Mouse (Mus musculus) heart, postnatal 36 days (tissue): ENCODE results near the gene Gemin8. TPM values are rescaled to one million over a fixed set of nuclear protein-coding genes. Genes with fewer than 3 reads are reported as not detected.

ENCODE experiments used
- DNase-seq, 2 experiments: peaks; one replicate each; pipeline ENCODE4 v3.0.0; 2021 to 2022
- intact Hi-C: fragments of 180-260 bp; cut with DNase I; formaldehyde crosslinking; loops from one replicate; pipeline ENCODE4 v1.15.1; 2025
- total RNA-seq, 2 experiments: library from RNA; stranded (reverse); gene quantifications; 2 replicates each; pipeline ENCODE4 v1.2.3; 2021

Gemin8 gene
- 1 to 10 TPM; 2.7 to 3.2 TPM for total RNA-seq

DNA sequence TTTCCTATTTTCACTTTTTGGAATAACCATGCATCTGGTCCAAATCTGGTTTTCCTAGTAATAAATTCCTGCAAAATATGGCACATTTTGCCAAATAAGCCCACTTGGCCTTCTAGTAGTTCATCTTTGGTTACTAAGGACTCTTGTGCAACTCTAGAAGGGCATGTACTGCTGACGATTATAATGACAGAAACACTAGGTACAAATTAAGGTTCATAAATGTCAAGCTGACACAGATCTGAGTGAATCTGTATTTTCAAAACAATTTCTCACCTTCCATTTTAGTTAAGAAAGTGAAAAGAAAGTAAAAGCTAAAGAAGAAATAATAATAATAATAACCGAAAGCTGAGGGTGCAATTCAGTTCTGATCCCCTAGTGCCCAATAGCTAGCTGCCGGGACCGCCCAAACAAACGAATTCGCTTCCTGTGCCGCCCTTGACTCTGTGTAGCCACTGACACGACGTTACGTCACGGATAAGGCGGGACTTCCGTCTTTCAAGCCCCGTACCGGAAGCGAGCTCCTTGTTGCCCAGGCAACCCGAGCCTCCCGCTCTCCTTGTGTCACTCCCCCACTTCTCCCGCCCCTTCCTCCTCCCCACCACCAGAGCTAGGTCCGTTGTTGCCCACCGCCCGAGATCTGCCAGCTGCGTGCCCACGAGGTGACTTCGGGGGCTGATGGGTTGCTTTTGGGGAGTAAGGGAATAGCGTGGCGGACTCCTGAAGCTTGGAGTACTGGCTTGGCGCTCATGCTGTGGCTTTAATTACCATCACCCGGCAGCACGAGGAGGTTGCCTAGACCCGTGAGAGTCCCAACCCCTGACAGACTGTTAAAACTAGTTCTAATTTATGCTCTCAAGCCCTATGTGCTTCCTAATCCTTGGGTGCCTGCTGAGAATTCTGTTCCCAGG lies at the start of gene Gemin8:
Gemin8 (plus strand) TSS at position 563 of the 908 bp plus-strand sequence.
- DNase-seq, result peak; percentile 91 to 93
- intact Hi-C loops, result loop anchor here (5.0 to 10.0 kb wide), 4 partner anchors 242 to 1195 kb away; partner anchors contain the start of gene Tceanc

DNA sequence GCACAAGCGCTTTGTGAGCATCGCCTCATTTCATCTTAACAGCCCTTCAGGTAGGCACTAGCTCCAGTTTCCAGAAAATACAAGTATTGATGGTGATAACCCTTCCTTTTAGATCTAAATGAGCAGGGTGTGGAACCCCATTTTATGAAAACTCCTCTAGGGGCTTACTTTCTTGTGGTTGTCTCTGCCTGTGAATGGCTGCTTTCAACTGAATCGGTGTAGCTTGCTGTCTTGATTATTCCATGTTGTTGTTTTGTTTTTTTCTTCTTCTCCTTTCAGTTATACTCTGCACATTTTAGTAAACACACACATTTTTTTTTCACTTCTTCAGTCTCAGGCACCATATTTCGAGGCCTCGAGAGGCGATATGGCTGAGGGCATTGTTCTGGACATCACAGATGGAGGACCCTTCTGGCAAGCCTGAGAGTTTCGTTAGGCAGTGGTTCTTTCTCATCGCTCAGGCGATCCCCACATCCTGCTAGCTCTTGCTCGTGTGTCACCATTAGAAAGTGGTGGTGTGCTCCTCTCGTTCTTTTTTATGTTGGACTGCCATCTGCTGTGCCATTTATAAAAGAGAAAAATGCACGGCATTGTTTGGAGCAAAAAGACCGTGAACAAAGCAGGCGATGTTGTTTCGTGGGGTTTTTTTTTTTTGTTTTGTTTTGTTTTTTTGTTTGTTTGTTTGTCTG lies 23.0 kb upstream of the Gemin8 start:
- intact Hi-C loops, result no loop called here
- no peak for DNase-seq

DNA sequence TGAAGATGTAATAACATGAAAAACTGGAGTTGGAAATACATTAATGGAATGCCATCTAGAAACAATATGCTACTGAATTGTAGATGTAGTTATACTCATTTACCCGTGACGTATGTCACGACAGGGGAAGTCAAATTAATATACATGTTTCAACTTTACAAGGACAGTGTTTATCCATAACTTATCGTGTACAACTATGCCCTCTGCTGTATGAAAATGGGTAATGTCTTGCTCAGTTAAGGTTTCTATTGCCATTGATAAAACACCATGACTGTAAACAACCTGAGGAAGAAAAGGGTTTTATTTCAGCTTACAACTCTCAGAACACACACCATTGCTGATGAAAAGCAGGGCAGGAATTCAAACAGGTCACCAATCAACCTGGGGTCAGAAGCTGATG lies 7.5 kb upstream of the Gemin8 start:
- intact Hi-C loops, result loop anchor here (2.0 to 10.0 kb wide), 2 partner anchors 1072 to 1622 kb away; no protein-coding TSS in a partner anchor
- no peak for DNase-seq

DNA sequence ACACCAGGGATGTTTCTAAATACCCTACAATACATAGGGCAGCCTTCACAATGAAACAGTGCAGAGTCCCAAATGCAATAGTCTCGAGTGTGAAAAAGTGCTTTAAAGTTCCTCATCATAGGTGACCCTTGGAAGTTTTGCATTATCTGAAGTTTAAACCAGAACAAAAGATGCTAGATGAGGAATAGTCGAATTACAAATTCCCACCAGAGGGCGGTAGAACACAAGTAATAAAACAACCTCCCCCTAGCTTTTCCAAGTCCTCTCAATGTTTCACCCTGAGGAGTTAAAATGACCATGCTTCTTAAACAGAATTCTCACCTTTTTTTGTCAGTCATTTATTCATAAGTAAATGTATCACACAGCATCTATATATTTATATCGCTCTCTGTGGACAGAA lies 2.9 kb upstream of the Gemin8 start:
- DNase-seq, result peak; percentile 7 to 11
- intact Hi-C loops, result loop anchor here (1.0 to 10.0 kb wide), 4 partner anchors 185 to 1067 kb away; no protein-coding TSS in a partner anchor

DNA sequence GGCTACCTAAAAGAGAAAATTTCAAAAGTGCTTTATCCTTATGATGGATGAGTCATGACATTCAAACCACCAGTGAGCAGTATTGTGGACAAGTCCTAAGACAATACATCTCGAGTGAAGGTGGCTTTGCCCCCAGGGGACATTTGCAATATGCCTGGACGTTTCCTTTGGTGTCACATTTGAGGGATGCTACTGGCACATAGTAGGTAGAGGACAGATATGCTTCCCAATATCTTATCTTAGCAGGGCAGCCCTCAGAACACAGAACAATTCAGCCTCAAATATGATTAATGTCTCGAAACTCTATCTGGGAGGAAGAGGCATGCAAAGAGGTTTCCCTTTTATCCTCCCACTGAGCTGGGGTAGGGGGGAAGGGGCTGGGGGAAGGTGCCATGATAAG lies 2.3 kb upstream of the Gemin8 start:
- DNase-seq, result no peak
- intact Hi-C loops, result loop anchor here (1.0 to 10.0 kb wide), 4 partner anchors 184 to 1067 kb away; no protein-coding TSS in a partner anchor

DNA sequence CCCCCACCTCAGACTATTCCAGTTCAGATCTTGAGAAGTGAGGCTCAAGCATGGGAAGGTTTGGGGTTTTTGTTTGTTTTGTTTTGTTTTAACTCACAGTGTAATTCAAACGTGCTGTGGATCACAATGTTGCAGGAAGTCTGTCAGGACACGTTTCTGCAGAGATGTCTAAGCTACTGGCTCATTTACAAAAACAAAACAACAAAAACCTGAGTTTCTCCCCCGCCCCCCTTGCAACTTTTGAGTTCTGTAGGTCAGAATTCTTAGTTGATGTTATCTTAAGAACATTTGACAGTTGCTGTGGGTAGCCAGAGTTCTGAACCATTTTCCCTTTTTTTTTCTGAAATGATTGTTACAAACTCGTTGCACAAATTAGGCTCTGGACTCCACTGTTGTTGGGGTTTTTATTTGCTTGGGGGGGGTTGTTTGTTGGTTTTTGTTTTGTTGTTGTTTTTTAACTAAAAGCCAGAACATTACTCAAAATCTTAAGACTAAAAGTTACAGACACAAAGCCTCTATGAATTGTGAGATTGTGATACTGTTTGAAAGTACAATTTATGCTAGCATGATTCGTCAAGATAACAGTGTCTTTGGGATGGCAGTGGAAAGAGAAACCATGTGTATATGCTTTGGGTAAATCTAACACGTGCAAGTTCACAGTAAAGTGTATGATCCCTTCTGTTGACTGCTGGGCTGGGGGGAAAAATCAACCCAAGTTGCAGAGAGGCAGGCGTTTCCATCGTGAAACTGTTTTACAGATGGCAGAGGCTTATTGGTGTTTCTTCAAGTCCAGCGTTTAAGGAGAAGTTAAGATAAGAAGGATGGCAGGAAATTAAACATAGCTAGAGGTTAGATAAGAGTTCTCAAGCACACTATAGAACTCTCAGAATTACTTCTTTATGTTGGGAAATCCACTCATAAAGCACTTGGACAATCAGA lies 815 bp downstream of the Gemin8 start:
- intact Hi-C loops, result loop anchor here (10.0 kb wide), 2 partner anchors 344 to 1194 kb away; partner anchors contain the start of gene Tceanc
- no peak for DNase-seq

DNA sequence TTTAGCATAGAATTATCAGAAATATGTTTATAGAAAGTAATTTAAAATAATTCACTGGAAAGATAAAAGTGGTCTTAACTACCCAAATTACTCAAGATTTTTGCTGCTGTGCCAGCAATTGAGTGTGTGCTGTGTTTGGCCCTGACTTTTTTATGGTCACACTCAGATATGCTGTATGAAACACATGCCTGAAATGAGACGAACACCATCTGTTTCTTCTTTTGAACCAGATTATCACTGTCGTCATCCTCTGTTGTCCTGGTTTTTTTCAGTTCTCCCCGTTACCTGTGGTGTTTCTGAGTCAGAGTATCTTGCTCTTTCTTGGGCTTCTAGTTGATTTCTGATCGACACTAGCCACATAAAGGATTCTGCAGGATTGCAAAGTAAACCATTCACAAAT lies 1.8 kb downstream of the Gemin8 start:
- intact Hi-C loops, result loop anchor here (10.0 kb wide), 2 partner anchors 343 to 1193 kb away; partner anchors contain the start of gene Tceanc
- no peak for DNase-seq

DNA sequence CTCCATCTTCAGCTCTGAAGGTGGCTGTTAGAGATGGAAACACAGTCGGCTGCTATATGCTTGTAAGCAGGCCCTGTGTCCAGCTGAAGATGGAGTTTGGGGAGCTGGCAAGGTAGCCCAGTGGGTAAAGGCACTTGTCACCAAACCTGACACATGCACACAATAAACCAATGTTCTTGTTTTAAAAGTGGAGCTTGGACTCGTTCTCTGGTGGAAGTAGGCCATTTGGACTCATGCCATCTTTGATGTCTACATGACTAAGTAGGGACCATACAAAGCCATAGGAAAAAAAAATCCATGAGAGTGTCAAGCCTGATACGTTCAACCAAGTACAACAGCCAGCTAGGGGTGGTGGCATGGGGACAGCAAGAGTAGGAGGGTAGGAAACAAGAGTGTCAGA lies 2.4 kb downstream of the Gemin8 start:
- intact Hi-C loops, result loop anchor here (10.0 kb wide), 2 partner anchors 342 to 1192 kb away; partner anchors contain the start of gene Tceanc
- DNase-seq, result no peak

DNA sequence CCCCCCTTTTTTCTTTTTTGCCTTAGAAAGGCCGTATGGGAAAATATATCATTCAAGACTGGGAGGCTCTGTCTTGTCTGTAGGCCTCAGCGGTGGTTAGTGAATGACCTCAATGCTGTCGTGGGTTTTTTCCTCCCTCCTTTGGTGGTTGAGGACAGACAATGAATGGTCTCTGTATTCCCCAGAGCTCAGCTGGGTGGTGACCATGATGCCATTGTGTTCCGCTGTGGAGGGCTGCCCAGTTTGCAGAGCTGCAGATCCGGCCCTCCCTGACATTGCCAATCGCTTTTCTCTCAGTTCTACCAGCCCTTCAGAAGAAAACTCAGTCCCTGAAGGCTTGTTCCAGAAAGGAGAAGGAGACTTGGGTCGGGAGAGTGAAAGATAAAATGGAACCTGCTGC lies 3.5 kb downstream of the Gemin8 start:
- no peak for DNase-seq
- intact Hi-C loops, result loop anchor here (10.0 kb wide), 2 partner anchors 341 to 1191 kb away; partner anchors contain the start of gene Tceanc

DNA sequence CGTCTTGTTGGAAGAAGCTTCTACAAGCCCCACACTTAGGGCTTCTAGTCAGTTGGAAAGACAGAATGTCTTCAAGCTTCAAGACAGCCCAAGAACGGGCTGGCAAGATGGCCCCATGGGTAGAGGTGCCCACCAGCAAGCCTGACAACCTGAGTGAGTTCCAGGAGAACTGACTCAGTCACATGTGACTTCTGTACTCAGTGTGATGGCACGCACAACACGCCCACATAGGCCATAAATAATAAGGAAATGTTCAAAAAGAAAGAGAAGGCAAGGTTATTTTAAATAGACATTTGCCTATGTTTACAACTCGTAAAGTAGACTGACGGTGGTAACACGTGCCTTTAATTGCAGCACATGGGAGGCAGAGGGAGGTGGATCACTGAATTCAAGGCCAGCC lies 7.7 kb downstream of the Gemin8 start:
- intact Hi-C loops, result loop anchor here (10.0 kb wide), 2 partner anchors 337 to 1187 kb away; partner anchors contain the start of gene Tceanc
- no peak for DNase-seq

DNA sequence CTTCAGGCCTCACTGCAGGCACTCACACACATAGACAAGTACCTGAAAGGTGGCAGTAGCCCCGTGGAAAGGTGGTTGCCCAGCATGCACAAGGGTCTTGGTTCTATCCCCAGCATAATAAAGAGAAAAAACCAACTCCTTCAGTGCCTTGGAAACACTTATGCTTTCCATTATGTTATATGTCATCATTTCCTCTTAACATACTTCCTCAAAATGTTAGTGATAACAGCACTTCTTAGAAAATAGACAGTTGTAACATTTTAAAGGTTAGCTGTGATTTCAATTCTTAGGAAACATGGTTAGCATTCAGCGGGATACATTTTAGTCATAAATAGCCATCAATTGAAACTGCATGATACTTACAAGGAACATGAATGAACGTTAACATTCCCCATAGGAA lies 12.8 kb downstream of the Gemin8 start:
- intact Hi-C loops, result no loop called here
- no peak for DNase-seq

DNA sequence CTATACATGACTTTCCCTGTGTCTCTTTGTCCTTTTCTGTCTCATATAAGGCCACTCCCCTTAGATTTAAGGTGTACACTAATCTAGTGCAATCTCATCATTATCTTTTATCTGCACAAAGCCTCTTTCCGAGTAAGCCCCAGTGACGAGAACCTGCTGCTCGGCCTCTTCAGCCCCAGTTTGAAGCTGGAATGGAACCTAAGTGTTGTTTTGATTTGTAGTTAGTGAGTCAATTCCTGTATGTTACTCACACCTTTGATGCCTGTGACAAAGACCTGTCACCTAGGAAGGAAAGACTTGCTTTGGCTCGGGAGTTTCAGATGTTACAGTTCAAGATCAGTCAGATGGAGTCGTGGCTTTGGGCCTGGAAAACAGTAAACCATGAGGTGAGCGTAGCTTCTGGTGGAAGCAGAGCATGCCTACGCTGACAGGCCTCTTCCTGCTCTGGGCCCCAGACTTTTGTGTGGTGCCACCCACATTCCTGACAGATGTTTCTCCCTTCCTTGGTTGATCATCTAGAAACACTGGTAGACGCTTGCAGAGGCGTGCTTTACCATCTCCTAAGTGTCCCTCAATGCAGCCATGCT lies 15.2 kb downstream of the Gemin8 start:
- no peak for DNase-seq
- intact Hi-C loops, result no loop called here

DNA sequence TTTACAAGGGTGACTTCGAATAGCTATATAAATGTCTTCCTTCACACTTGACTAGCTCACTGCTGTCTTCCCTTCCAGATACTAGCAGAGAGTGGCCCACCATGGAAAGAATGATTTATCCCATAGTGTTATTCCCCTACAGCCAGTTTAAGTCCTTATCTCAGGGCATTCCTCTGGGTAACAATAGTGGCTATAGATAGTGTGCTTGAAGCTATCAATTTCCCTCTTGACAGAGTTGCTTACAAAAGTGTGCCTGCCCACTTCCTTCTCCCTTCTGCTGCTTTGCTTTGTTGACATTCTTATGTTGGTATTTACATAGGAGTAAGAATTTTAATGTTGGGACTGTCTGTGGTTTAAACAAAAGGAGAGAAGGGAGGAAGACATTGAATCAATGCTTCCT lies 17.5 kb downstream of the Gemin8 start:
- intact Hi-C loops, result no loop called here
- DNase-seq, result no peak

DNA sequence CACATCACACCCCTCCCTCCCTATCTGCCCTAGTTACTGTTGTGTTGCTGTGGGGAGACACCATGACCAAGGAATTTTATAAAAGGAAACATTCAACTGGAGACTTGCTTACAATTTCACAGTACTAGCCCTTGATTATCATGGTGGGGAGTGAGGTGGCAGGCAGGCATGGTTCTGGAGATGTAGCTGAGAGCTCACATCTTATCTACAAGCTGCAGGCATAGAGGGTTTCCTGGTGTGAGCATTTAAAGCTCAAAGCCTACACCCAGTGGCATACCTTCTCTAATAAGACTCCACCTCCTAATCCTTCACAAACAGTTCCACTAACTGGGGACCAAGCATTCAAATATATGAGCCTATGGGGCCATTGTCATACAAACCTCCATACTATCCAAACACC lies 26.1 kb downstream of the Gemin8 start:
- no peak for DNase-seq
- intact Hi-C loops, result no loop called here

DNA sequence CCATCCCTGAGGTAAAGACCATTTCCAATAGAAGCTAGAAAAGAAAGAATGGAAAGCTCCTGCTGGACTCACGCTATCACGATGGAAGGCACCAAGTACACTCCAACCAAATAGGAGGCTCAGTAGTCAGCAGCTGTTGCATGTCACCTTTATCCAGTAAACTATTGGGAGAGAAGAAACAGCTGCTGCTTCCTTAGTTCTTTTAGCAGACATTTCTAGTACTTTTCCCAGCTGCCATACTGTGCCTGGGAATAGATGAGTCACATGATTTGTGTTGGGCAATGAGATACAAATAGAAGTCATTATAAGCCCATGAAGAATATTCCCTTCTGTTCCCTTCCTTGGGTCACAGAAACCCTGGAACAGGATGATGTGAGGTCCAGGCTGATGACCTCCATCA lies 28.0 kb downstream of the Gemin8 start:
- no peak for DNase-seq
- intact Hi-C loops, result no loop called here

DNA sequence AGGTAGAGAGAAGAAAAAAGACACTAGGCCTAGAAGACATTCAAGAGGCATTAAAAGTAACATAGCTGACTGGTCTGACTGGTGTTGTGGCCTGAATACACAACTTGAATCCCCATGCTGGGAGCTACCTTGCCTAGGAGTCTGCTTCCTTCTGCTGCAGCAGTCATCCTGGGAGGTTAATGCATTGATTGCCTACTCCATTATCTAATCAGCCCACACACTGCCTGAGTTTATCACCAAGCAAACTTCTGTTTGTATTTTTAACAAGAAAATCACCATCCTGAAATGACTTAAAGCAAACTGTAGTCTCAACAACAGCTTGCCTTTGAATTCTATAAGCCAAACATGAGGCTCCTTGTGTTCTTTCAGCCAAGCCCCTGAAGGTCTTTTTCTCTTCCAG lies 29.6 kb downstream of the Gemin8 start:
- intact Hi-C loops, result no loop called here
- DNase-seq, result no peak

DNA sequence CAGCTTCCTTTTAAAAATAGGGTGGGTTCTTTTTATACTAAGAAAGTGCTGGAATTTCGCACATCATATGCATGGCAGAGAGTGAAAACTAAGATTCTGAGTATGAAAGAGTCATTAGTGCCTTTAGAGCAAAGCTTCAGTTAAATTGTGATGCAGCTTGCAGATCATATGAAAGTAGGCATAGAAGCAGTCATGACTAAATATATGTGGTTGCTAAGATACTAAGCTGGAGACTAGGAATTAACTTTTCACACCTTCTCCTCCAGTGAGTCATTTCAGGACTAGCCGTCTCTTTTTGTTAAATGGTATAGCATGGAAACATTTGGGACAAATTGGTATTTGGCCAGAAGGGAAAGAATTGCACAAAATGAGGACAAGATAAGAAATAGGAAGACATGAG lies 44.3 kb downstream of the Gemin8 start:
- no peak for DNase-seq
- intact Hi-C loops, result no loop called here

DNA sequence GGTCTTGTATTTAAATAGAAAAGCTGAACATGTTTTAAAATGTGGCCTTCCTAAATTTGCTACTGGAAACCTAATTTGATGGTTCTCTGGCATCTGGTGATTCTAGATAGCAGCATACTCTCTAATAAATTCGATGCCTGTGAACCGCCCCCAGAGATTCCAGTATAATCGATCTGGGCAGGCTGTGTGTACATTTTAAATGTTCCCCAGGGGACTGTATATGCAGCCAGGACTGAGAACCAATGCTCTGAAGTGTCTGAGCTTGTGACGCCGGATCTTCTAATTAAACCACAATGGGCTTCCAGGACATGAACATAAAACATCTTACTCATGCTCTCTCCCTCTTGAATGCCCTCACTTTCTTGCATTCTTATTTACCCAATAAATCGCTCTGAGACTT lies 46.0 kb downstream of the Gemin8 start:
- no peak for DNase-seq
- intact Hi-C loops, result no loop called here

DNA sequence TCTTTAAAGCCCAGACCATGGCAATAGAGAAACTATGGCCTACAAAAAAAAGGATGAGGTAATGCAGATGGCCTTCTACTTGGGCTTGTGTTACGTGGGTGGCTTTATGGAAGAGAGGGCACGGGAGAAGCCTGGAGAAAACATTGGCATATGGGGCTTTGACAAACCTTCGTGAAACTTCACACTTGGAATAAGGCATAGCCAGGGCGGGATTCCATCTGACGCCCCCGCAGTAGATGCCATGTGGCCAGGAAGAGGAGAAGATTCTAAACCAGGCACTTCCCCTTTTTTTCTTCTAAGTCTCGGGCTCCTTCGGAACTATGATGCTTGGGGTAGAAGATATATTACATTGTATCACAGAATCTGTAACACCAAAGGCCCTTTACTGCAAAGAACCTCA lies 46.5 kb downstream of the Gemin8 start:
- intact Hi-C loops, result no loop called here
- DNase-seq, result no peak

DNA sequence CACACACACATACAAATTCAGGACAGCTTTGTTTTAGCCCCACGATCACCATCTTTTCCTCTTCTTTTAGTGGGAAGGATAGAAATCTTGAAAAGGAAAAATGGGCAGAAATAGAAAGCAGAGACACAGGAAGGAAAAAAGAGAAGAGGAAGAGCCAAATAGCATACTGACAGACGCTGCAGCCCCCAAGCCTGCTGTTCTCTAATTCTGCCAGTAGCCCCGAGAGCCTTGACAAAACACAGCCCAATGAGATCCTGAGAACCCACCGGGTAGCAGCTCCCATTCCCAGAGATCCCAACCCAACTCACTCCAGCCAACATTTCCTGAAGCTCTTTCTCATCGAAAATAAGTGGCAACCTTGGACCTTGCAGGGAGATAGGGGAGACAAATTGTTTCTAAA lies 49.1 kb downstream of the Gemin8 start:
- intact Hi-C loops, result no loop called here
- DNase-seq, result no peak
